Mouse (Mus musculus): ENCODE measurements around the gene Gm20388.

Gm20388 gene

DNA sequence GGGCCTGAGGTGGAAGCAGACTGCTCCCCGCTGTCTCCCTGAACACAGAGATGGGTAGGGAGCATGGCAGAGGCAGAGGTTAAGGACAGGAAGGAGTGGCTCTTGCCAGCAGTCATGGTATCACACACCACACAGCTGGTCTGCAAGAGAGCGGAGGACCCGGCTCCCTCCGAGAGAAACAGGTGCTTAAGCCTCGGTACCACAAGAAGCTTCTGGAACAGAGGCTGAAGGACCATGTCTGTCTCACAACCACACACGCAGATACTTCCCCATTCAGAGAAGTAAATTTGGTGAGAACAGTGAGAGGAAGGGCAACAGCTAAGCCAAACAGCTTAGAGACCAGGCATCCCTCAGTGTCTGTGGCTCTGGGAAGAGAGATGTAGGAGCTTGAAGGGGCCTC lies 2000.8 kb downstream of the Gm20388 start:
- no peak for DNase-seq (ENCODE audit: low spot score in 2 of 2)

DNA sequence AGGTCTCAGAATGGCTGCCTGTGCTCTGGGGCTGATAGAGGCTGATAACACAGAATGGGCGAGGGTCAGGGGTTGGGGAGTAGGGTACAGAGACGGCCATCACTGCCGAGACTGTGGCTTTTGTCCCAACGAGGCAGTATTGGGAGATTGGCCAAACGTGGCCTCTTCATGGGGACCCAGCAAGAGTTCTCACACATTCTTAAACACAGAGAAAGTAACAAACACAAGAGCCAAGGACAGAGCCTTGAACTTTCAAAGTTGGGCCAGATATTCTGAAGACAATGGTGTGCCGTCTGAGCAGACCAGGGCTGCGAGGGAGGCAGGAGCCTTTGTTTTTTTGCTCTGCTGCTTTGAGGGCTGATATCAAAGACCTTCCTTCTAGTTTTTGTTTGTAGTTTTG lies 2001.3 kb downstream of the Gm20388 start:
- DNase-seq (ENCODE audit: low spot score in 2 of 2), result no peak

DNA sequence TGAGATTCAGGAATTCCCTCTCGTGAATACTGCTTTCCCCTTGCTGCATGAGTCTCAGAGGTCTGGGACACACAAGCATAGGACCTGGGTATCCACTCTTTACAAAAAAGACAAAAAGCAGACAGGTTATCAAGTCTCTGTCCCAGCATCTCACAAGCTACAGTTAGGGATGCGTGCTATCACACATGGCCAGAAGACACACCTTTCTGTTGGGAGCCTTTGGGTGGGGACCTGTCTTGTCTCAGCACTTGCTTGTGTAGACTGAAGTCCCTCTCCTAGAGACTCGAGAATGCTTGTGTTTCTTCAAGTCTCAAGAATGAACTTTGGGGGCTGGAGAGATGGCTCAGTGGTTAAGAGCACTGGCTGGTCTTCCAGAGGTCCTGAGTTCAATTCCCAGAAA lies 2002.2 kb downstream of the Gm20388 start:
- no peak for DNase-seq (ENCODE audit: low spot score in 2 of 2)

DNA sequence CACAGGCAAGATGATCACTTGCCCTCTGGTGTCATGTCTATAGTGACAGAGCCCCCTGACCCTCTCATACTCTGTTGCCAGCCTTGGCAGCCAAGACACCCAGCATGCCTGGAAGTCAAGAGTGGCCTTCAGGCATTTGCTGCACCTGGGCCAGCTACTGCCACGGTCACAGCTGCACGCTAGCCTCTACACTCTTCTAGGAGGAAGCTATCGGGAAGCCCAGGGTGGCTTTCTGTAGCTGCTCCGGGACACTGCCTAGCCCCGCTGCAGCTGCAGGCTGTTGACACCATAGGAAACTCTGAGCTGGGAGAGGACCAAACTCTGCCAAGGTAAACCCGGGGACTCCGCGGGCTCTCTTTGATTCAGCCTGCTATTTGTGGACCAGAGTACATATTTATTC lies 2002.7 kb downstream of the Gm20388 start:
- DNase-seq (ENCODE audit: low spot score in 2 of 2), result no peak

DNA sequence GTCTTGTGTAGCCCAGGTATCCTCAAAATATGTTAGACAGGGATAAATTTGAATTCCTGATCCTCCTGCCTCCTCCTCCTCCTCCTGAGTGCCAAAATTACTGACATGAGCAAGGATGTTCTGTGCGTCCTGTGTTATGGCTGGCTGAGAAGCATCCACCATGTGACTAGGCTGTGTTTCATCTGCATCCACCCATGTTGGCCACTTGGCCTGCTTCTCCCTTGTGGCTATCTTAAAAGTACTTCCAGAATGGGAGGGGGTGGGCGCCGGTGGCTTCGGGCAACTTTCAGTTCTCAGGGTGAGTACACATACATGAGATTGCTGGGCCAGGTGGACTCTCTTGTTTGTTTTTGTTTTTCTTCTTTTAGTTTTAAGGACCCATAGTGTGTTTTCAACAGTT lies 2008.5 kb downstream of the Gm20388 start:
- no peak for DNase-seq (ENCODE audit: low spot score in 2 of 2)

DNA sequence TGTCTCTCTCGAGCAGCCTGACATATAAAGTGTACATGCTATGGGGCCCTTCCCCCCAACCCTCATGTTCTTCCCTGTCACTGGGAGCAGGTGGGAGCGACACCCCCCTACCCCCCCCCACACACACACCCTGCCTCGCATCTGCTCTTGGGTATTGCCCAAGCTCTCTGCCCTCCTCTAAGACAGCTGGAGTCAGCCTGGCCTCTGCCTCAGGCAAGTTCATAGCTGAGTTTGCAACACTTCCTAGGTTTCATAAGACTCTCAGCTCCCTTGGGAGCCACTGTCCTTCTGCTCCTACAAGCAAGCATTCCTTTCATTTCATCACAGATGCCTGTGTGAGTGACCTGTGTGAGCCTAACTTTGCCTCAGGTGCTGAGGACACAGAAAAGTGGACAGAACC lies 2009.1 kb downstream of the Gm20388 start:
- no peak for DNase-seq (ENCODE audit: low spot score in 2 of 2)

DNA sequence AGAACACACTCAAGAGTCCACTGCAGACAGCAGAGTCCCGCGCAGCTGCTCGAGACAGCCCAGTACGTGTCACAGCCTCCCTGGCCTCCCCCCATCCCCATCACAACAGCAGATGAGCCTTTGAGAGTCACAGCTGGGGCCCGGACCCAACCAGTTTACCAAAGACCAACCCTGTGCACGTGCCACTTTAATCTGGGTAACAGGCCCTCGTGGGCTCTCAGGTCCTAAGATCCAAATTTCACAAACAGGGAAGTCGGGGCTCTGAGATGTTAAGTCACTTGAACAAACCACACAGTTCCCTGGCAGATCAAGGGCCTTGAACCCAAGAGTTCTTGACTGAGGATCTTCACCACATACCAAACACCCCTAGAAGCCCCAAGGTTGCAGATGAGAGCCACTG lies 2010.9 kb downstream of the Gm20388 start:
- no peak for DNase-seq (ENCODE audit: low spot score in 2 of 2)

DNA sequence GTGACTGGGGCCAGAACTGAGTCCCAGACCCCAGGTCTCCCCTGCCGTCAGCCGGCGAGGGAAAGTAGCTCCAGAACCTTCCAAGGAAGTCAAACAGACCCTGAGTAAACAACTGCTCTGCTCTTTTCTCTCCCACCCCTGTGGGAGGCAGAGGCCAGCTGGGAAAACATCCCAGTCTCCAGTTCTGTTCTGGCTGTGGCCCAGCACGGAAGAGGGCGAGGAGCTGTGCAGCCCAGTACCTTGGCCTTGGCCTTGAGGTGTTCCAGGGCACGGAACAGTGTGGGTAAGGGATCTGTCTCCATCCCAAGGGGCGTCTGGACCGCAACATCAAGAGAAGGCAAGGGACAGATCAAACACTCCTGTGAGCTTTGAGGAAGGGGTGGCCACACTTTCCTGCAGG lies 2011.5 kb downstream of the Gm20388 start:
- no peak for DNase-seq (ENCODE audit: low spot score in 2 of 2)

DNA sequence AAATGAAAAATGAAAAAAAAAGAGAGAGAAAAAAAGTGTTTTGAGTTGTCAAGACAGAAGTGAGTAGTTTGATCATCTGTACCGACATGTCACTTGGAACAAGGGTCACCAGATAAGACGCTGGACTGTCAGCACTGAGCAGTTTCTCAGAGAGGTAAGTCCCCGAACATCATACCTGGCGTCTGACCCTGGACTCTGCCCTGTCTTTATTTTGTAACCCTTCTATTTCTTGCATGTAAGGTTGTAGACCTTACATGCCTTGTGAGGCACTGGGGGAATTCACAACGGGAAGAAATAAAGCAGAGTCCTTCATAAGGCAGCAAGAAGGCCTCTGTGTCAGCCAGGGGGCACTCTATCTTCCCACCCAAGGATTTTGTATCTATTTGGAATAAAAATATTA lies 2014.0 kb downstream of the Gm20388 start:
- no peak for DNase-seq (ENCODE audit: low spot score in 2 of 2)

DNA sequence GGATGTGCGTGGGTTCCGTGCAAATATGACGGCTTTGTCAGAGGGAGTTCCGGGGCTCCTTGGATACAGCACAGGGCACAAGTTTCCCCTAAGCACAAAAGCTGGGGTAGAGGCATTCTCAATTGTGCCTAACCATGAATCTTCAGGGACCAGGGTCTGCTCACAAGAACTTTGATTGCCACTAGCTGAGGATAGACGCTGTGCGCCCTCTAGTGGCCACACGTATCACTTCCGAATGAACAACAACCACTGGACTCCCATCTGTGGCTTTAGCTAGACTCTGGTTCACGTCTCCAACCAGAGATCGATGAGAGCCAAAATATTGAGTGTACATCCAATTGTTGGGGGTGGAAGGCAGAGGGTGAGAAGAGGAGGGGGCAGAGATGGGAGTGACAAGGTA lies 2015.0 kb downstream of the Gm20388 start:
- DNase-seq (ENCODE audit: low spot score in 2 of 2), result peak; percentile 62 to 64

DNA sequence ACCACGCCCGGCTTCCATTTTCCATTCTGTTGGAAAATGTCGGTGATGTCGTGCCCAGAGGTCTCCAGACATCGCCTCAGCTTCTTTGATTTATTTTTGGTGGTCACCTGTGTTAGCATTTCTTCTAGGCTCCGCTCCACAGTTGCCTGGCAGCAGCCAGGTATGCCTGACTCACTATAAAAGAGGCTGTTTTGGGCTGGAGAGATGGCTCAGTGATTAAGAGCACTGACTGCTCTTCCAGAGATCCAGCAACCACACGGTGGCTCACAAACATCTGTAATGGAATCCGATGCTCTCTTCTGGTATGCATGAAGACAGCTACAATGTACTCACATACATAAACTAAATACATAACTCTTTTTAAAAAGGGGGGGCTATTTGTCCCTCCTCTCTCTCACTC lies 2015.6 kb downstream of the Gm20388 start:
- no peak for DNase-seq (ENCODE audit: low spot score in 2 of 2)

DNA sequence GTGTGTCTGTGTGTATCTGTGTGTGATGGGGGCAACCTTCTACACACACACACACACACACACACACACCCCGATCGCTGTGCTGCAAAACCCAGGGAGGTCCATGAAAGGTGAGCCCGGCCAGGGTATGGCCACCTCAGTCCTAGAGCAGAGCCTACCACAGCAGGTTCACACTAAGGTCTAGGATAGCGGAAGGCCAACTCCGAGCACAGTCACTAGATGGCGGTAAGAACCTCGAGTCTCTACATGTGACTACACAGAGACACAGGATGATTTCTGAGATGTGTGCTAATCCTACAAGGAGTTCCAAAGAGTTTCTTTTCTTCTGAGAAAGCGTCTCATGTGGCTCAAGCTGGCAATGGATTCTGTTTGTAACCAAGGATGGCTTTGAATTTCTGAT lies 2016.7 kb downstream of the Gm20388 start:
- DNase-seq (ENCODE audit: low spot score in 2 of 2), result no peak

DNA sequence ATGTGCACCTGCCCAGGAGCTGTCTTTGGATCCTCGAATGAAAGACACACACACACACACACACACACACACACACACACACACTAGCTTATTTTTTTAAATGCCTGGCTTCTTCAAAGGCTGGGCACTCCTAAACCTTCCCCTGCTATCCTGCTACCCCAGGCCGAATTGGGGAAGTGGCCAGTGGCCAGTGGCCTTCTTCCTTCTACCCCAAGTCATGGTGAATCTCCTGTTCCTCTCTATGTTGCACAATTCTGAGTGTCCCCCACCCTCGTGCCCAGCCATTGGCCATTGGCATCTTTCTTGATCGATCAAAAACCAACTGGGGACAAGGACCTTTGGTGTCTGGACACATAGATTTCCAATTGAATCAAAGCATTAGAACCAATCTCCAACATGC lies 2019.4 kb downstream of the Gm20388 start:
- no peak for DNase-seq (ENCODE audit: low spot score in 2 of 2)

DNA sequence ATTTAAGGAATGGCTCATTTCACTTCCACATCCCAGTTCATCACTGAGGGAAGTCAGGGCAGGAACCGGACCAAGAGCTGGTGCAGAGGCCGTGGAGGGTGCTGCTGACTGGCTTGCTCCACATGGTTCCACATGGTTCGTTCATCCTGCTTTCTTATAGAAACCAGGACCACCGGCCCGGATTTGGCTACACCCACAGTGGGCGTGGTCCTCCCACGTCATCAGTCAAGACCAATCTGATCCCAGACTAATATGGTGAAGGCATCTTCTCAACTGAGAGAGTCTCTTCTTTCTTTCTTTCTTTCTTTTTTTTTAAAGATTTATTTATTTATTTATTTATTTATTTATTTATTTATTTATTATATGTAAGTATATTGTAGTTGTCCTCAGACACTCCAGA lies 2020.9 kb downstream of the Gm20388 start:
- no peak for DNase-seq (ENCODE audit: low spot score in 2 of 2)

DNA sequence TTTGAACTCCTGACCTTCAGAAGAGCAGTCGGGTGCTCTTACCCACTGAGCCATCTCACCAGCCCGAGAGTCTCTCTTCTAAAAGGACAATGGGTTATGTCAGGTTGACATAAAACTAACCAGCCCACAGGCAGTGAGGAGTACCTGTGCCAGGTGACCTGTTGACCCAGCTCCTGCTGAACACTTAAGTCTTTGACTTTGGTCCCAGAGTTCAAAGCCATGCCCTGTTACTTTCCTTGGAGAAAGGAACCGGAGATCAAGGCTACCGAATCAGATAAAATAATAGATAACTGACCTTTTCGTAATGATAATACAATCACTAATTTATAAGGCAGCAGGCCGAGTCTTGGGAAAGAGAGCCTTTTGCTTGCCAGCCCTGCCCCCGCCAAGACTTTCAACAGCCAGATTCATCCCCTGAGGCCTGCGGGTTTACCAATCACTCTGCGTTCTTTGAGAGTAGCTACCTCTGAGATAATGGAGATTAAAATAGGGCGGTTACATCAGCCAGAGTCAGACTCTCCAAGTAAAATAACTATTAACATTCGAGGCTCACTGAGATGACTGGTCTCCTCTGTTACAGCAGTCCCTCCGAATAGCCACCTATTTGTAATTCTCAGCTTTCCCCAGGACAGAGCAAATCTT lies 2021.5 kb downstream of the Gm20388 start:
- no peak for DNase-seq (ENCODE audit: low spot score in 2 of 2)

DNA sequence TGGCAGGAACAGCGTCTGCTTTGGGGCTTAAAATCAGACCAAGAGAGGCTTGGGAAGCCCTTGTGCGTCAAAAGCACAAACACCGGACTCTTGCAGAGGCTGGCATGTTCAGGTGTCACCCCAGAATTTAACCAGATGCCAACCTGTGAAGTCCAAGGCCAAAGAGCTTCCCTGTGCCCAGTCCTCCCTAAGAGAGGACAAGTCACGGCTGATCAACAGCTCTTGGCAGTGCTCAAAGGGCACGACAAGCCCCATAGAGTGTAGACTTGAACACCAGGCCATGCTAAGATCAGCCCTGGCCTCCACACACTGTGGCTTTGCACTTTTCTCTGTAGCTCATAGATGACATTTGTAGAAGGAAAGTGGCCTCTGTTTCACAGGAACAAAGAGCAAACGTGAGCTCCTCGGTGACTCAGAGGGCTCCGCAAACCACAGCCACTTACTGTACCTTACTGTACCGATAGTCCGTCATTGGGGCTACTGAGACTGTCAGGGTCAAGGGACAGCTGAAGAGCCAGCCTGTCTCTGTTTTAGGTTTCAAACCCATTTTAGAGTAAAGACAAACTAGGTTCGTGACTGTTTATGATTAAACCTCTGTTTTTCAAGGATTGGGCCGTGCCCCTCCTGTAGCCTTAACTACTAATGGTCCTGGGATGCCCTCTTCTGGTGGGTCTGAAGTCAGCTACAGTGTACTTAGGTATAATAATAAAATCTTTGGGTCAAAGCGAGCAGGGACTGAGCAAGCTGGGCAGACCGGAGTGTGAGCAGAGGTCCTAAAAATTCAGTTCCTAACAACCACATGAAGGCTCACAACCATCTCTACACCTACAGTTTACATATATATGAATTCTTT lies 2022.3 kb downstream of the Gm20388 start:
- no peak for DNase-seq (ENCODE audit: low spot score in 2 of 2)

DNA sequence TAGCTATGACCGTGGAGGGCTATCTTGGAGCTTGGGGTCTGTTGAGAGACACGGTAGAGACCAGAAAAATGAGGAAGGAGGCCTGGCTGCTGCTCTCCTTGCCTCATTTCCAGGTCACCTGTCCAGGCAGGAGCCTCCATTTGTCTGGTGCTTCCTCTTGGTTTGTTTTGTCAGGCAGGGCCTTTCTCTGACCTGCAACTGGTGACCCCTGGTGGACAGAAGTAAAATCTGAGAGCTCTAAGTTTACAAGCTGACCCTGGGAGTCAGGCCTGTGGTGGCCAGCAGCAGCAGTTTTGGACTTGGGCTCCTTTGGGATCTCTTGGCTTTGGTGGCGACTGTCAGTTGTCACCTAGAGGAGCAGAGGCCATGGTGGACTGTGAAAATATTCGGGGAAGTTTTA lies 2023.9 kb downstream of the Gm20388 start:
- DNase-seq (ENCODE audit: low spot score in 2 of 2), result no peak

DNA sequence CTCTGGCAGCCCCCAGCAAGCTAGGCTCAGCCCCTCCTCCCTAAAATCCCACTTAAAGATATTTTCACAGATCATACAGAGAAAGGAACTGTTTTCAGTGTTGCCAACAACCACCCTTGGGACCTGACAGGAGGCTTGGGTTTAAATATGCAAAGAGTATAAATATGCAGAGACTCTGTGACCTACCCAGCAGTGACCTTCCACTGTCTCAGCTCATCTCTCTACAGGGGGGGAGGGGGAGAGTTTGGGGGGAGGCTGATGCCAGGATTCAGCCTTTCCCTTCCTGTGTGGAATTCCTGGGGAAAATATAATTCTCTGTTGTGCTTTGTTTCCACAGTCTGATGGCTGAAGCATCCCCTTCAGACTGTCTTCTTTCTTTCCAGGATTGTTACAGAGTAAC lies 2024.3 kb downstream of the Gm20388 start:
- no peak for DNase-seq (ENCODE audit: low spot score in 2 of 2)

DNA sequence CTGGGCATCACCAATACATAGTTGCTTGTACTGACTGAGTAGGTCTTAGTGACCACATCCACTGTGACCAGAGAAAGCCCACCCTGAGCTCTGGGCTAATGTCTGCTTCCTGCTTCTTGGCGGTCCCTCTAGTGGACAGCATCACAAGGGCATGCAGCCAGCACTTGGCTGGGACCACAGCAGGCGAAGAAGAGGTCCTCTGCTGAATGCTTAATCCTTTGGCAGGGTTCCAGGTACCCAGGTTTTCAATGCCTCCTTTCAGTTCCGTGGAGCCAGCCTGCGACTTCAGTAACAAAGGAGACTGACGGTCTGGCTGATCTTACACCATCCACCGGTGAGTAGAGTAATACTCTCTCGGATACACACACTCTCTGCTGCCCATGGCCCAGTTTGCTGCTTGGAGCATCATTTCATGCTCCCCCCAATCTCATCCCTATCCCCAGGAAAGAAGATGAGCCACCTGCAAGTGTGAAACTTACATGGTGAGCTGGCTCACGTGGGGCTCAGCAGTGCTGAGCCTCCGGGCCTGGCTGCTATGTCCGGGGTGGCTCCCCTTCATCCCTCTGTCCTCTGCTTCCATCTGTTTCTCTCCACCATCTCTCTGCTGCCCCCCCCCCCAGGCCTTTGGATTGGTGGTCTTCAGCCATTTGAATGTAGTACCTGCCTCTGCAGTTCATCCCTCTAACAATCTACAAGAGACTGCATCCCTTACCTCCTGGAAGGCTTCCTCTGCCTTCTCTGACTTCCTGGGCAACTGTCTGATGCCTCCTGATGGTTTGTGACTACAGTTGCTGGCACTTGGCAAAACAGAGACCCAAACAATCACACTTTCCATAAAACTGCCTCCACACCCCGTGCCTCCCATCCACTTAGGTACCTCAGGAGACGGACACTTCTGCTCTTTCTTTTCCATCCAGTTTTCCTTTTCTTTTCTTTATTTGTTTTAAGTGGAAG lies 2025.0 kb downstream of the Gm20388 start:
- DNase-seq (ENCODE audit: low spot score in 2 of 2), result peak; percentile 57 to 61

DNA sequence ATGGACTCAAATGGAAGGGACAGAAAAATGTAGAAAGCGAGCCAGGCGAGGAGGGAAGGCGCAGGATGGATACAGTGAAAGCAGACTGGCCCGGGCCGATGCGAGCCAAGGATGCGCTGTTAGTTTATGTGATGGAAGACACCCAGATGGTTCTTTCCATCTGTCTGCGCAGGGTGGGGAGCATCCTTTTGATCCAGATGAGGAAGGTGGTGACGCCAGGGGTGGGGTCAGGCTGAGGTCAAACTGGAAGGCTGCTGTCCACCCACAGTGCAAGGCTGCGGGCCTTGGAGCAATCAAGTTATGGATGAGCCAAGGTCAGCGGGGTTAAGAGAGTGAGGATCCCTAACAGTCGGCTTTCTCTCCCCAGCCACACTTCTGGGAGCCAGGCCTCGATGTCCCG lies 2025.8 kb downstream of the Gm20388 start:
- DNase-seq (ENCODE audit: low spot score in 2 of 2), result no peak

DNA sequence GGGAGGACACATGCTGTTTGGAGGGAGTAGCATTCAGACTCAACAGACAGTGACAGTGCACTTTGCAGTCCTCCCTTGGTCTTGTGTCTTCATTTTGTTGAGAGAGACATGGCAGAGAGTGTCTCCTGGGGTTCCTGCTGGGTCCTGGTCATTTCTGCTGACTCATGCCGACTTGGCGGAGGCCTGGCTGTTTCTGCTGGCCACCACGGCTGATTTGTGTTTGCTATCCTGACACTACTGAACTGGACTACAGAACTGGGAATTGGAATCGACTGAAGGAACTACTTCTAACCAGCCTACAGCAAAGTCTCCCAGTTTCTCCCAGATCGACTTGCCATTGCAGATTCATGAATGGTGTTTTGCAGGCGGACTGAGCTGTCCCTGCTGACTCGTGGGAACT lies 2028.1 kb downstream of the Gm20388 start:
- DNase-seq (ENCODE audit: low spot score in 2 of 2), result no peak

DNA sequence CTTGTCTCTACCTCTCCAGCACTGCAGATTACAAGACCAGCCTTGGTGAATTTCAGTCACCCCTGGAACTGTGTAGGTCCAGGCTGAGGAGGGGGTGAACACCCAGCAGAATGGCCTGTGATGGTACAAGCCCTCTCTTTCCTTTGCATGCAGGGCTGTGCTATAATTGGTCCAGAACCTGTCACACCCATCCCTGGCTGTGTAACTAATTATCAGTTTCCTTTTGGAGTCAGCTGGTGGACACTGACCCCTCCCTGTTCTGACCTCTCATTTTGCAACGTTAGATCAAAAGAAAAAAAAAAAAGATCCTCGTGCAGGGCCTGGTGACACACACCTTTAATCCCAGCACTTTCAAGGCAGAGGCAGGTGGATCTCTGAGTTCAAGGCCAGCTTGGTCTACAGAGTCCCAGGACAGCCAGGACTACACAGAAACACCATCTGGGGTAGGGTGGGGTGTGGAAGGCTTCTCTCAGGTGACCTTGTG lies 2032.5 kb downstream of the Gm20388 start:
- no peak for DNase-seq (ENCODE audit: low spot score in 2 of 2)

Data from right cerebral cortex, postnatal 36 days (tissue).